Mouse (Mus musculus) heart, postnatal 25 days (tissue): ENCODE measurements at regions not wholly inside any gene's neighbourhood (a gene's known extent, or its start where the extent isn't known, plus 50 kb on each side); places are given as distances from the start of the nearest gene placed in this dataset.

ENCODE experiments used
- DNase-seq: peaks from one replicate; pipeline ENCODE4 v3.0.0; 2022; ENCODE audit warnings: low spot score
- intact Hi-C: fragments of 180-260 bp; cut with DNase I; formaldehyde crosslinking; loops from one replicate; pipeline ENCODE4 v1.15.1; 2025

DNA sequence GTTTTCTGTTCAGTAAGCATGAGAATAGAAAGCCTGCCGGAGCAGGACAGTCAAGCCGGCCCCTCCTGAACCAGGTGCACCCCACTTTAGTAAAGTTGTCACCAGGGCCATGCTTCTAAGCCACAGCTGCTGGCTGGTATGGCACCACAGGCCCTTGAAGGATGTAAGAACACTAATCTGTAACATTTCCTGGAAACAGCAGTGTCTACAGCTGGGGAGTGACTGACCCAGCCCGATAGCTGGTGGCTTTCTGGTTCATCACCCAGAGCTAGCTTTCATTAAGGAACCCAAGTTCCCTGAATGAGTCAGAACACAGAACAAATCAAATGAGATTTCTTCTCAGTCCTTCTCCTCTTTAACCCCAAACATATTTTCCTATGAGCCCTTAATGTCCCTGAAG, 82.4 kb upstream of the Nkx1-1 start:
- intact Hi-C loops, result no loop called here
- no peak for DNase-seq

GRCm38 (mm10) chr5:33512253-33512884, 78.6 kb upstream of the Nkx1-1 start:
- intact Hi-C loops, result no loop called here

DNA sequence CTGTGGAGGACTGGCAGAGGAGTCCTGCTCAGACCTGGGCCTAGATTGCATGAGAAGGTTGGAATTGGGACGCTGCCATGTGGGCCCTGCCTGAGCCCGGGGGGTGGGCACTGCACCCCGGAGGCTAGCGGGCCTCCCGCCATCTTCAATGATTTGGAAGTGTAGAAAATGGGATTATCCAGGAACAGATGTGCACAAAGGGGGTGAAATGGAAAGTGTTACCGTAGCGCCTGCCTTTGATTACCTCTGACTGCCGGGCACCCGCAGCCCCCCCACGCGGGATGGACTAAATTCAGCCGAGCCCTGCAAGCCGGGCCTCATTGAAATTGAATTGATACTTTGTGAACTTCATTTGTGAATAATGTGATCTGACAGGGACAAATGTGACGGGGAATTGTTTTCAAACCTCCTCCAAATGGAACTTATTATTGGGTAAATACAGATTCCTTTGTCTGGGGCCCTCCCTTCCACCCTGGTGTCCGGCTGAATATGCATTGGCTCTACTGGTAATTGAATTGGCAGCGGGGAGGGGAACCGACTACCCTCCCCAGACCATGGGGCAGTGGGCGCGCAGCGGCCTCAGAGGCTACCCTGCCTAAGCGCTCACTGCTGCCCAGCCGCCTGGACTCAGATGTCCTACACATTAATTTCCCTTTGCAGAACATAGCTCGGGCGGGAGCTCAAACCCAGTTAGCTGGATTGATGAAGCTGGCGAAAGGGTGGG, 77.9 kb upstream of the Nkx1-1 start:
- no peak for DNase-seq
- intact Hi-C loops, result no loop called here

More at GRCm38 (mm10) chr5:33512253-33512884, 78.6 kb upstream of the Nkx1-1 start:
- DNase-seq, result no peak

DNA sequence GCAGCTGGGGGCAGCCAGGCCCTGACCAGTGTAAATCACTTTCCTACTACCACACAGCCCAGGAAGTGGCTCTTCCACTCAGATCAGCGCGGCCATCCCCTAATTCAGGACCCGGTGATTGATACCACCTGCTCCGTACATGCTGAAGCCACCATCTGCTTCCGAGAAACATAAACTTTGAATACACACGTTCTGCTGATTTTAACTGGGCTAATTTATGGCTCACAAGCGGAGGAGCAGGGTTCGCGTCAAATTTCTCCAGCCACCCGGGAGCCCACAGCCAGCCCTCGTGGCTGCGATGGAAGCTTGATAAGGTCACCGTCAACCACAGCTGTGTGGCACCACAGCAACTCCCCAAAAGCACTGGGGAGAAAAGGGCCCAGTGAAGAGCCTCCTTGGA, 72.0 kb upstream of the Nkx1-1 start:
- intact Hi-C loops, result no loop called here
- no peak for DNase-seq

DNA sequence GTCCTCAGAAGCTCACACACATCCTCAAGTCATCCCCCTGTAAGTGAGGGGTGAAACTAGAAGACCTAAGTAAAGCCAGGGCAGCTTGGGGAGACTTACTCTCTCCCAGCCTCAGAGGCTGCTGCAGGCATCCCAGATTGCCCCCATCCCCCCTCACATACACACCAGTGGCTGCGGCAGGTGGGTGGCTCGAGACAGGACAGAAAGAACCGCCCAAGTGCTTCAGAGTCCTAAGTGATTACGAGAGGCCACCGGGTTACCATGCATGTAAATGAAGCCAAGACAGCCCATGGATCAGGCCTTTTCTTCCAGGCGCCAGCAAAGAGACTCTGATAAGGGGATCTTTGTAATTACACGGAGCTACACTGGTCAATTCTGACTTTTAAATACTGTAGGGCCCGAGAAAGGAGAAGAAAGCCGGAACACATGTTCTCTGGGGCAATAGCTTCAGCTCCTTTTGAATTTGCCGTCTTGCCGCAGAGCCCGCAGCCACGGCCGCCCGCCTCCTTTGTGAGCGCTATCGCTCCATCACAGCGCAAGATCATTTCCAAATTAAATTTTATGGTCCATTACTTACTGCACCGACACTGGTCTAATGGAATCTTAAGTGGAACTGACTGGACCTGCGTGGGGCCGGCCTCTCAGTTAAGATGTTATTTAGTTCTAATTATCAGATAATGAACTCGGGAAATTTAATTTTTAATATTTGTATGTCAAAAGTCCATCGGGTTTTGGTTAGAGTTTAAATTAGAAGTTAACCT, 68.1 kb upstream of the Nkx1-1 start:
- DNase-seq, result no peak

GRCm38 (mm10) chr5:33501211-33501610, 67.4 kb upstream of the Nkx1-1 start:
- intact Hi-C loops, result no loop called here
- DNase-seq, result no peak

More for the DNA sequence above, 68.1 kb upstream of the Nkx1-1 start:
- intact Hi-C loops, result no loop called here

DNA sequence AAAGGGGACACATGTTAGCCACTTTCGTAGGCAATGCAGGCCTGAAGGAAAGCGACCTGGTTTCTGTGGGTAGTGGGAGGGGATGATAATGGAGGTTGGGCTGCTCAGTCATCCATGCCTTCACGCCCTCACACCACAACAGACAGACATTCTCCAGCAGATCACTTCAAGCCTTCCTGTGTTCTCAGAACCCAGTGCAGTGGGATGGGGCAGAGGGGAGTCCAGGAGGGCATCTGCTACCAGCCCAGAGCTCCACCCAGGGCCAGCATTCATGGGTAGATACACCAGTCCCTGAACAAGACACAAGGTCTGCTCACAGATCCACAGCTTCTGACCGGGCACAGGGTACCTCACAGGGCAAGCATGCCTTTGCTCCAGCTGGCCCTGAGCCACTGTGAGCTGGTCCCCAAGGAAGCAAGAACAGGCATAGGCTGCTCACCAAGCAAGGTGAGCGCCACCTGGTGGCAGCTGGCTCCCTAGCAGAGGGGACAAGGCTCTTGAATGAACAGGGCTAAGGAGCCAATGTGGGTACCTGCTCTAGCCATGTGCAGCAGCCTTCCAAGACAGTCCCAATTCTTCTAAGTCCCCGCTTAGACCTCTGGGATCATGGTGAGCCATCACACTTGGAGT, 62.2 kb upstream of the Nkx1-1 start:
- peak; percentile 9 for DNase-seq
- intact Hi-C loops, result loop anchor here (1.0 to 5.0 kb wide), 2 partner anchors 59 to 102 kb away; no protein-coding TSS in a partner anchor

GRCm38 (mm10) chr5:33495276-33495675, 61.5 kb upstream of the Nkx1-1 start:
- intact Hi-C loops, result loop anchor here (5.0 kb wide), 1 partner anchor 58 kb away; no protein-coding TSS in a partner anchor
- DNase-seq, result no peak

- intact Hi-C loops, result no loop called here
These were observed 59.0 kb upstream of the Nkx1-1 start for GRCm38 (mm10) chr5:33492604-33493315.

DNA sequence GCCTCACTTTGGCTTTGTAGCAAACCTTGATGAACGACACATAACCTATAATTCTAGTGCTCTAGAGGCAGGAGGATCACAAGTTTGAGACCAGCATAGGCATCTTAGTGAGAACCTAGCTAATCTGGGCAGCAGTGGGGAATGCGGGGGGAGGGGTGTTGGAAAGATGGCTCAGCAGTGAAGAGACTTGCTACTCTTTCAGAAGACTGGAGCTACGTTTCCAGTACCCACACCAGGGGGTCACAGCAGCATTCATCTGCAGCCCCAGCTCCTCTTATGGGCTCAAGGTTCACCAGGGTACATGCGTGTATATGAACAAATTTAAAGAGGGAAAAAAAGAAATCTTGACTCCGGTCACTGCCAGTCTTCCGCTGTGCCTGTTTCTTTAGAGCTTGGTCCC, 55.5 kb upstream of the Nkx1-1 start:
- intact Hi-C loops, result no loop called here
- no peak for DNase-seq

More at GRCm38 (mm10) chr5:33492604-33493315, 59.0 kb upstream of the Nkx1-1 start:
- no peak for DNase-seq

- DNase-seq, result no peak
- intact Hi-C loops, result no loop called here
These were observed 54.4 kb upstream of the Nkx1-1 start for GRCm38 (mm10) chr5:33488152-33488561.

DNA sequence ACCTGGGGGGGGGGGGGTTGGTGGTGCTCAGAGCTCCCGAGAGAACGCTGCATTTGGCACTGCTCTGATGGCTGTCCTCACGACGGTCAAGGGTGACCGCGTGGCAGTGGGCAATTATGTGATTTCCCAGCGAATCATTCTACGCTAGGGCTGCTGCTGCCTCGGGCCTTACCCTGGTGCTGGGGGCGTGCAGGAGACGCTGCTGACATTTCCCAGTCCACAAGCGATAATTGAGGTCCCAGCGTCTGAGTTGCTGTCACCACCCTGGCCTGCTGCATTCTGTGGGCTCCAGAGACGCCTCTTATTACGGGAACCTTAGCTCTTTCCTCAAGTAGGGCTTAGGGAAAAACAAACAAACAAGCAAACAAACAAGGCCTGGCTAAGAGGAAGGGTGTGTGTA, 52.0 kb upstream of the Nkx1-1 start:
- no peak for DNase-seq
- intact Hi-C loops, result no loop called here
